Mouse (Mus musculus) G1E (cell line): ENCODE data around the gene Ltbp2.

Source experiments
- CTCF ChIP-seq: IDR thresholded peaks from 2 replicates; pipeline ENCODE4 v1.5.1; 2012; ENCODE audit warnings: low read depth, low read length, inconsistent platforms, mixed read lengths
- GATA1 ChIP-seq: IDR thresholded peaks from 2 replicates; pipeline ENCODE4 v1.6.1; 2012; ENCODE audit warnings: borderline replicate concordance, low read length, inconsistent platforms, mixed read lengths

DNA sequence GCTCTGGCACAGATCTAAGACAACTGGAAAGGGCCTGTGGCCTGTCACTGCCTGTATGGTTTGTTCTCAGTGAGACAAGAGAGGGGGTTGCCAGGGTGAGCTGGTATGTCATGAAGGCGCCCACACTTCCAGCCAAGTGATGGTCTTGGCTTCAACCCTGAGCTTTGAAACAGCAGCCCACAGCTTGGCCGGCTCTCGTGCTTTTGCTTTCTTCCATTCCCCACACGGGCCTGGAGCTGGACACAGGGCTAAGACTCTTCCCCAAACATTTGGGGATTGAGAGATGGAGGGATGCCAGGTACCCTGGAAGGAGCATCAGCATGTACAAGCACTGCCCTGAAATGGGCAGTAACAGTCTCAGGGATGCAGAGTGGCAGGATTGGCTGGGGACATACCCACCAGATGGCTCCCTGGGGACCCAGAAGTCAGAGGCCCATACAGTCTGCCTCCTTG, 36.3 kb upstream of the Ltbp2 start:
- TF ChIP-seq CTCF (no peak), GATA1 (no peak)
